Mouse (Mus musculus) ES-Bruce4 (cell line): ENCODE measurements around the gene Chrnb1.

Experiments
- CTCF ChIP-seq: IDR thresholded peaks from one replicate; pipeline ENCODE4 v1.8.1; 2011; ENCODE audit warnings: low read depth, low read length
- POLR2A ChIP-seq: IDR thresholded peaks from one replicate; pipeline ENCODE4 v1.8.1; 2011; ENCODE audit warnings: low read length; ENCODE audit not compliant: insufficient read depth

- no peak for TF ChIP-seq POLR2A
- TF ChIP-seq CTCF: peak; percentile 73
Measured at GRCm38 (mm10) chr11:69763551-69763950, 32.2 kb downstream of the Chrnb1 start.
